Mouse (Mus musculus): ENCODE data around the gene Nup160. TPM values are rescaled to one million over a fixed set of nuclear protein-coding genes. Genes with fewer than 3 reads are reported as not detected.

Gene Nup160
- polyA plus RNA-seq, 1 experiment from 2014 or later = 21.4 TPM

Other genes with a start within 250 kb of the Nup160 start
- 5.8 and 6.0 TPM in 2 replicates for gene Ptprj, start 96.6 kb upstream of the Nup160 start, polyA plus RNA-seq (2015; fragmentation: Nextera tagmentation; extraction: Ambion mirVana)
- gene Fnbp4, start 68.2 kb downstream of the Nup160 start, polyA plus RNA-seq (2015; fragmentation: Nextera tagmentation; extraction: Ambion mirVana) = 90.9 and 95.6 TPM in 2 replicates
- gene Agbl2, start 105.5 kb downstream of the Nup160 start, polyA plus RNA-seq (2015; fragmentation: Nextera tagmentation; extraction: Ambion mirVana) = 0.14 and 0.18 TPM in 2 replicates
- 246 and 250 TPM in 2 replicates for gene Mtch2, start 169.9 kb downstream of the Nup160 start, polyA plus RNA-seq (2015; fragmentation: Nextera tagmentation; extraction: Ambion mirVana)
- 123 and 207 TPM in 2 replicates for gene C1qtnf4, start 208.6 kb downstream of the Nup160 start, polyA plus RNA-seq (2015; fragmentation: Nextera tagmentation; extraction: Ambion mirVana)
- gene Kbtbd4, start 227.5 kb downstream of the Nup160 start, polyA plus RNA-seq (2015; fragmentation: Nextera tagmentation; extraction: Ambion mirVana) = 48.6 and 55.3 TPM in 2 replicates
- gene Ndufs3, start 227.6 kb downstream of the Nup160 start, polyA plus RNA-seq (2015; fragmentation: Nextera tagmentation; extraction: Ambion mirVana) = 228 and 239 TPM in 2 replicates